Mouse (Mus musculus) ES-E14 (cell line): ENCODE measurements around the gene Slc16a11. TPM values are rescaled to one million over a fixed set of nuclear protein-coding genes. Genes with fewer than 3 reads are reported as not detected.

Experiments used
- DNase-seq: peaks from one replicate; pipeline ENCODE4 v3.0.0-alpha.2; 2013; ENCODE audit warnings: low read depth, low spot score
- H3K27ac ChIP-seq: 2 replicates; pipeline ENCODE4 v1.5.1; 2012; ENCODE audit warnings: low read depth, mild to moderate bottlenecking, low read length, moderate library complexity, mixed read lengths; ENCODE audit not compliant: poor library complexity, insufficient read depth, severe bottlenecking
- H3K36me3 ChIP-seq: 2 replicates; pipeline ENCODE4 v1.6.1; 2012; ENCODE audit warnings: mild to moderate bottlenecking, low read length, moderate library complexity, mixed read lengths; ENCODE audit not compliant: control insufficient read depth, poor library complexity, insufficient read depth, severe bottlenecking
- H3K4me1 ChIP-seq, 2 experiments: fragments of 150-350 bp in 1 of 2; sonication (generic) in 1 of 2; 2 replicates each; pipeline ENCODE4 v1.6.1; 2012; ENCODE audit warnings: low read length in 2 of 2, mild to moderate bottlenecking in 1 of 2, mixed read lengths in 1 of 2; ENCODE audit not compliant: control insufficient read depth in 2 of 2, insufficient read depth in 2 of 2, poor library complexity in 1 of 2
- H3K4me3 ChIP-seq, 2 experiments: fragments of 150-350 bp in 1 of 2; sonication (generic) in 1 of 2; 2 replicates each; pipeline ENCODE4 v1.5.1; 2012; ENCODE audit warnings: low read length in 2 of 2, low read depth in 1 of 2, mild to moderate bottlenecking in 1 of 2, mixed read lengths in 1 of 2; ENCODE audit not compliant: insufficient read depth in 1 of 2, poor library complexity in 1 of 2, severe bottlenecking in 1 of 2
- H3K9ac ChIP-seq: 2 replicates; pipeline ENCODE4 v1.6.1; 2012; ENCODE audit warnings: low read depth, mild to moderate bottlenecking, low read length, mixed read lengths; ENCODE audit not compliant: poor library complexity, insufficient read depth, severe bottlenecking
- H3K9me3 ChIP-seq: fragments of 150-350 bp; sonication (generic); 2 replicates; pipeline ENCODE4 v1.6.1; 2012; ENCODE audit warnings: low read depth, mild to moderate bottlenecking, low read length; ENCODE audit not compliant: control insufficient read depth, insufficient read depth
- CHD2 ChIP-seq: IDR thresholded peaks from 2 replicates; pipeline ENCODE4 v1.6.1; 2014; ENCODE audit warnings: mild to moderate bottlenecking, low read depth, low read length, inconsistent platforms
- HCFC1 ChIP-seq: IDR thresholded peaks from 2 replicates; pipeline ENCODE4 v1.6.1; 2012; ENCODE audit warnings: low read length, inconsistent platforms, borderline replicate concordance; ENCODE audit not compliant: insufficient read depth
- MAFK ChIP-seq: IDR thresholded peaks from 2 replicates; pipeline ENCODE4 v1.6.1; 2014; ENCODE audit warnings: mild to moderate bottlenecking, low read depth, low read length, inconsistent platforms; ENCODE audit not compliant: insufficient read depth
- ZC3H11A ChIP-seq: IDR thresholded peaks from 2 replicates; pipeline ENCODE4 v1.6.1; 2012; ENCODE audit warnings: low read depth, mild to moderate bottlenecking, inconsistent platforms, low read length, borderline replicate concordance
- ZNF384 ChIP-seq: IDR thresholded peaks from 2 replicates; pipeline ENCODE4 v1.6.1; 2012; ENCODE audit warnings: low read depth, low read length, inconsistent platforms
- in situ Hi-C, 2 experiments: fragments of 600-800 bp; cut with MboI; formaldehyde crosslinking; loops; one replicate each; pipeline ENCODE4 v1.15.1; 2025; ENCODE audit warnings: low sequenced_read_pairs in 2 of 2, inconsistent platforms in 1 of 2; ENCODE audit not compliant: unreplicated experiment in 2 of 2
- total RNA-seq: library from RNA; depleted of rRNA; stranded (reverse); fragments of 300-350 nt; gene quantifications from 2 replicates; pipeline ENCODE4 v1.2.3, GENCODE M21; 2012

Gene Slc16a11
- total RNA-seq, 1 experiment, result 0.98 TPM

DNA sequence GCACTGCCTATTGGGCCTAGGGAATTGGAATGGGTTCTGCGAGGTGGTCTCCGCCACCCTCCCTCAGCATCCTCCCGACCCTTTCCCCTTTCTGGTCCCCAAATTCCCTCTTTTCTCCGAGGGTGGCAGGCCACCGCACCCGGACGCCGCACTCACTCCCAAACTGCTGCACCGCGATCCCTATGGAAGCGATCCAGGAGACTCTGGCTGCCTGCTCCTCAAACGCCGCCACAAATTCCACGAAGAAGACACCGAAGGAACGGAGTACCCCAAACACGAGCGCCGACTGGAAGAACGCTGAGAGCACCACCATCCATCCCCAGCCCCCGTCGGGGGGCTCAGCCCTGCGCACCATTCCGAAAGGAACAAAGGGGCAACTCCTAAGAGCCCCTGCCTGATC lies 7.8 kb downstream of the Slc16a11 start:
- Histone ChIP-seq H3K27ac (peak overlapping the region; percentile 14; the same call in 1 of the 2 replicates), H3K9me3 (no peaks in the 10 kb centered on the region), H3K4me1 (peaks cover 2 to 15% of the 10 kb centered on the region in 2 experiments; a peak in 2 of 4 replicates), H3K4me3 (peak overlapping the region; percentile 61 to 67), H3K9ac (peak overlapping the region; percentile 66), H3K36me3 (peaks cover 14% of the 10 kb centered on the region)
- in situ Hi-C loops, result no loop called here
- no peak for TF ChIP-seq ZC3H11A
- no peak for TF ChIP-seq HCFC1
- TF ChIP-seq ZNF384, result no peak
- TF ChIP-seq MAFK, result no peak
- no peak for TF ChIP-seq CHD2
- no peak for DNase-seq

DNA sequence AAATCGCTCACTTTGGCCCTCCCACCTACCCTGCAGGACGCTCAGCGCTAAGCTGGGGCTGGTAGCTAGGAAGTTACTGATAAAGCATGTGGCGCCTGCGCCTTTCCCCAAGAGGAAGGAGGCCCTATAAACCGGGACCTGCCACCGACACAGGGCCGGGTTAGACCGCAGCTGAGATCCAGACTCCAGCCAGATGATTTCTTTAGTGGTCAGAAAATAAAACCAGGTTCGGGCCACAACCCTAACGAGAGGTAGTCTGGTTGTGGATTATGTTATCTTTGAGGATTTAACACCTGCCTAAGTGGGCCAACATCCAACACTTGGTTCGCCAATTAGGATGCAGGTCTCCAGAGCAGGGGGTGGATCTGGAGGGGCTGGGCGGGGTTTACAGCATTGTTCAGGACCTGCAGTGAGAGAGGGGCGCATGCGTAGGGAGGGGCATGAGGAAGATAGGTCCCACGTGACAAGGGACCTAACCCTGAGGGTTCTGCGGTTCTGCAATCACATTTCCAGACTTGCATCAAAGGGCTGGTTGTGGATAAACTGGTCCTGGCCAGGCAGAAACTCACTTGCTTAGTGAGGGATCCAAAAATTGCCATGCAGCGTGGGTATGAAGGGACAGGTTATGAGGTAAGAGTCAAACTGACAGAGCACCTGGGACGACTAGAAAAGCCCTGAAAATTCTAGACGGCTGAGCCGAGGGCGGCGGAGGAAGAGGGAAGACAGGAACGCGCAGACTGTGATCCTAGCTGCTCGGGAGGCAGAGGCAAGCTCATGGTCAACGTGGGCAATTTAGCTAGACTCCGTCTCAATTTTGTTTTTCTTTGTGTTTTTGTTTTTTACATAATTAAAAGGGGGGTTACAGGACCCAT lies 8.4 kb downstream of the Slc16a11 start, which contains the start of gene Slc16a13:
Gene Slc16a13 (minus strand): TSS at position 334 of the 872 bp plus-strand sequence.
- in situ Hi-C loops, result no loop called here

DNA sequence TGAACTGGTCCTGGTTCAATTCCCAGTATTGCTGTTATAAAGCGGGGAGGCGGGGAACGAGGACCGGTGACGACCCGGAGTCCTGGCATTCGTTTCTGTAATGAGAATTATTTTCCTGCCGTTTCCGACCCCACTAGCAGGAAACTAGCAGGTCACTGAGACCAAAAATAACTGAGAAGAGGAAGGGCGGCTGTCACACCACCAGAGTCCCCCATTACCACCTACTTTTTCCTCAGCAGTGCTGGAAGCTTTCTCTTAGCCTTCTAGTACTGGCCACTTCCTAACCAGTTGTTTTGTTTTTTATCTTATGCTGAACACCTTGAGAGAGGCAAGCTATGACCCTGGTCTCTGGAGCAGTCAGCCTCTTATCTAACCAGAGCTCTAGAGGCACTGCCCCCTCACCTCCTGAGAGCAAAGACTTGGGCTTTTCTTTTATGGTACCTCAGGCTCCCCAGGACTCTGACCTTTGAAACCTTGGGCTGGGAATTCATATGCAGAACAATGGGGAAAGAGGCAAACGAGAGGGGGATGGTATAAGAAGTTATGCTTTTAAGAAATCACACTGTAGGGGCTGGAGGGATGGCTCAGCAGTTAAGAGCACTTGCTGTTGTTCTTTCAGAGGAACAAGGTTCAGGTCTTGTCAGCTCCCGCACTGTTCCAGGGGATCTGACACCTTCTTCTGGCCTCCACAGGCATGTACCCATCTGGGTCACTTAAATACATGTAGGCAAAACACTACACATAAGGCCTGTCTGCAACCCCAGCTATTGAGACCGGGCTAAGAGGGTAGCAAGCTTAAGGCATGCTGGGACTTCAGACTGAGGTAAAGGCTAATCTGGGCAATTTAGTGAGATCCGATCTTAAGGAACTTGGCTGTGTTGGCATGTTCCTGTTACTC lies 9.3 kb downstream of the Slc16a11 start:
- Histone ChIP-seq H3K9ac (peak overlapping the region; percentile 54), H3K27ac (no peak overlapping the region), H3K9me3 (no peaks in the 10 kb centered on the region), H3K4me1 (peaks cover 2 to 18% of the 10 kb centered on the region in 2 experiments; a peak in 3 of 4 replicates), H3K4me3 (peak overlapping the region; percentile 56 to 57), H3K36me3 (peaks cover 11% of the 10 kb centered on the region)
- DNase-seq, result no peak
- no peak for TF ChIP-seq CHD2
- TF ChIP-seq ZC3H11A, result no peak
- TF ChIP-seq MAFK, result no peak
- TF ChIP-seq HCFC1, result no peak
- TF ChIP-seq ZNF384, result no peak
- in situ Hi-C loops, result no loop called here

More for the DNA sequence above, 8.4 kb downstream of the Slc16a11 start, which contains the start of gene Slc16a13:
- Histone ChIP-seq H3K36me3 (peaks cover 14% of the 10 kb centered on the region), H3K27ac (peak within 1 kb of the TSS; percentile 14; the same call in 1 of the 2 replicates), H3K4me3 (peak within 1 kb of the TSS; percentile 61 to 67), H3K9me3 (no peaks in the 10 kb centered on the region), H3K9ac (peak within 1 kb of the TSS; percentile 66), H3K4me1 (peaks cover 2 to 15% of the 10 kb centered on the region in 2 experiments; a peak in 2 of 4 replicates)
- TF ChIP-seq HCFC1 (0 out of 2 replicates have a peak, but pooled peaks have one; percentile 34), MAFK (no peak)
- peak; percentile 98 for DNase-seq

DNA sequence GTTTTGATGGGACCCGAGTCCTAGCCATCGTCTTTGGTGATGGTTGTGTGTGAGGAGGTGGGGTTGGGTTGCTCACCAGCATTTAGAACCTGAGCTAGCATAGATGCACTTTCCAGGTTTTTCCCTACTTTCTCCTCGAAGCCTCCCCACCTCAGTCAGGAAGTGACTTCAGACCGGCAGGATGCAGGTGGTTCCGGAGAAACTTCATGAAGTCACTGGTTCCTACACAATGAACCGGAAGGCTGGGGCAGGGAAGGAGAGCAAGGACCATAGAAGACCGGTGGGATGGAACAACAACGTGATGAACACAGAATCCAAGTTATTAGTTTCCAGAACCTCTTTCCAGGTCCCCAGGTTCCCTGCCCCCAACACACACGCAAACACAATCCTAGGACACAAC lies 11.2 kb downstream of the Slc16a11 start:
- Histone ChIP-seq H3K27ac (no peak overlapping the region), H3K9me3 (no peaks in the 10 kb centered on the region), H3K9ac (no peak overlapping the region), H3K4me1 (peaks cover 2 to 26% of the 10 kb centered on the region in 2 experiments; a peak in 3 of 4 replicates), H3K36me3 (peaks cover 5% of the 10 kb centered on the region; the same call in 1 of the 2 replicates), H3K4me3 (no peak overlapping the region)
- DNase-seq, result no peak
- in situ Hi-C loops, result no loop called here
- no peak for TF ChIP-seq ZNF384
- TF ChIP-seq ZC3H11A, result no peak
- TF ChIP-seq CHD2, result no peak
- no peak for TF ChIP-seq MAFK
- TF ChIP-seq HCFC1, result no peak
